21 mouse cellular contexts compared by ENCODE assay signal in genomic region chr2:81118757-81119156, GRCm38 (mm10).
DNase-seq lines count a peak whose midpoint lies in the region; TF ChIP-seq lines count a peak whose summit lies in the region.
"Had no signal": no experiment of that assay in that cellular context is flagged by ENCODE, and none has a peak within 500 bp of the region (broad histone marks: within the 10 kb centered on the region; RNA-seq: fewer than 3 reads in every experiment).

No protein-coding gene starts in this region.

- DNase-seq in CH12.LX (ENCODE audit: extremely low read depth) (no peak), ES-E14 (ENCODE audit: low read depth, low spot score) (no peak), MEL (ENCODE audit: low read depth, low spot score) (no peak)
- DNase-seq in heart, postnatal 36 days = no peak
- DNase-seq in forebrain, embryonic 10.5 days (ENCODE audit: extremely low spot score, low spot score) = no peak
- DNase-seq in lung, postnatal 14 days = no peak
- DNase-seq: adrenal gland, adult 2 months; adrenal gland, adult 8-10 months; adrenal gland, postnatal 10 days; adrenal gland, postnatal 14 days; adrenal gland, postnatal 25 days; adrenal gland, postnatal 36 days; B cell, adult 2 months; cerebellum, adult 11 months; cerebellum, adult 11-12 months; cerebellum, adult 18-20 months; cerebellum, adult 2 months; cerebellum, adult 8-10 months; cerebellum, adult 9-10 months had no signal

- no peak overlapping the region for H3K27ac ChIP-seq in CH12.LX (ENCODE audit: insufficient read depth, low read depth)
- no peak overlapping the region for H3K27ac ChIP-seq in ES-E14 (ENCODE audit: insufficient read depth, low read depth, low read length, poor library complexity, severe bottlenecking)
- H3K27ac ChIP-seq in MEL (ENCODE audit: control insufficient read depth, low read depth, low read length) = no peak overlapping the region
- no peak overlapping the region for H3K27ac ChIP-seq in forebrain, embryonic 10.5 days

- in situ Hi-C loops in CH12.LX (cut with MboI; ENCODE audit: low pct_ligation_motif_present, low pct_unique_long_range_greater_than_20kb, low sequenced_read_pairs) = no loop called here
- in situ Hi-C loops in ES-E14 (cut with MboI; ENCODE audit: low sequenced_read_pairs in 2 of 2, unreplicated experiment in 2 of 2) = no loop called here

- dilution Hi-C loops in CH12.LX (cut with MboI; ENCODE audit: extremely low pct_ligation_motif_present, extremely low pct_unique_long_range_greater_than_20kb, low sequenced_read_pairs) = no loop called here

- TF ChIP-seq POLR2A in CH12.LX (IDR thresholded peaks at IDR 0.05; ENCODE audit: low read depth, low read length) (no peak), MEL (IDR thresholded peaks at IDR 0.05; ENCODE audit: control insufficient read depth in 1 of 2, insufficient read depth in 1 of 2, low read depth in 1 of 2, low read length in 2 of 2, poor library complexity in 1 of 2) (no peak)

- WGBS in forebrain, embryonic 10.5 days = 89% methylated on average over 2 of the region's 2 CpGs

- TF ChIP-seq CTCF in CH12.LX (conservative IDR thresholded peaks at IDR 0.05 in 1 of 2, IDR thresholded peaks at IDR 0.05 in 1 of 2; ENCODE audit: low read depth in 2 of 2, low read length in 2 of 2) (no peak), MEL (IDR thresholded peaks at IDR 0.05 in 2 of 3, conservative IDR thresholded peaks at IDR 0.05 in 1 of 3; ENCODE audit: control insufficient read depth in 1 of 3, insufficient read depth in 1 of 3, low read depth in 2 of 3, low read length in 3 of 3, poor library complexity in 1 of 3, severe bottlenecking in 1 of 3) (no peak)

- no peaks in the 10 kb centered on the region for H3K36me3 ChIP-seq in CH12.LX (replicated peaks in 1 of 2; ENCODE audit: control insufficient read depth in 1 of 2, insufficient read depth in 1 of 2, low read length in 1 of 2)
- H3K36me3 ChIP-seq in ES-E14 (ENCODE audit: control insufficient read depth, insufficient read depth, low read length, poor library complexity, severe bottlenecking) = no peaks in the 10 kb centered on the region
- H3K36me3 ChIP-seq in MEL (ENCODE audit: control insufficient read depth in 1 of 2, insufficient read depth in 2 of 2, low read length in 2 of 2) = no peaks in the 10 kb centered on the region
- H3K36me3 ChIP-seq in forebrain, embryonic 10.5 days (replicated peaks) = no peaks in the 10 kb centered on the region
- H3K36me3 ChIP-seq: G1E had no signal

- no peak overlapping the region for H3K4me2 ChIP-seq in CH12.LX (ENCODE audit: insufficient read depth, low read depth, poor library complexity, severe bottlenecking)

- TF ChIP-seq EP300 in CH12.LX (IDR thresholded peaks at IDR 0.05; ENCODE audit: low read length) (no peak), MEL (IDR thresholded peaks at IDR 0.05; ENCODE audit: low read depth in 1 of 2, low read length in 2 of 2) (no peak)

- intact Hi-C loops in heart, postnatal 36 days (cut with DNase I) = no loop called here

- TF ChIP-seq RAD21 in CH12.LX (IDR thresholded peaks at IDR 0.05; ENCODE audit: low read depth, low read length) (no peak), MEL (IDR thresholded peaks at IDR 0.05; ENCODE audit: low read depth, low read length) (no peak)

- H3K4me3 ChIP-seq in CH12.LX (replicated peaks in 1 of 3; ENCODE audit: low read depth in 2 of 3, low read length in 2 of 3, poor library complexity in 1 of 3) = no peak overlapping the region
- no peak overlapping the region for H3K4me3 ChIP-seq in ES-E14 (ENCODE audit: insufficient read depth in 1 of 2, low read depth in 1 of 2, low read length in 2 of 2, poor library complexity in 1 of 2, severe bottlenecking in 1 of 2)
- no peak overlapping the region for H3K4me3 ChIP-seq in MEL (ENCODE audit: control insufficient read depth in 1 of 2, insufficient read depth in 1 of 2, low read depth in 2 of 2, low read length in 2 of 2)
- no peak overlapping the region for H3K4me3 ChIP-seq in forebrain, embryonic 10.5 days

- no peak overlapping the region for H3K9ac ChIP-seq in CH12.LX (ENCODE audit: insufficient read depth, low read depth)
- no peak overlapping the region for H3K9ac ChIP-seq in ES-E14 (ENCODE audit: insufficient read depth, low read depth, low read length, poor library complexity, severe bottlenecking)
- H3K9ac ChIP-seq in MEL (ENCODE audit: control insufficient read depth, low read depth, low read length, poor library complexity, severe bottlenecking) = no peak overlapping the region

- H3K4me1 ChIP-seq in CH12.LX (ENCODE audit: control insufficient read depth in 1 of 2, insufficient read depth in 2 of 2) (no peaks in the 10 kb centered on the region), ES-E14 (ENCODE audit: control insufficient read depth in 2 of 2, insufficient read depth in 2 of 2, low read length in 2 of 2, poor library complexity in 1 of 2) (no peaks in the 10 kb centered on the region), MEL (ENCODE audit: control insufficient read depth in 1 of 2, insufficient read depth in 2 of 2, low read length in 2 of 2) (no peaks in the 10 kb centered on the region)
- H3K4me1 ChIP-seq in forebrain, embryonic 10.5 days = no peaks in the 10 kb centered on the region

- H3K9me3 ChIP-seq in CH12.LX (replicated peaks; ENCODE audit: low read length) = peaks cover 20% of the 10 kb centered on the region
- H3K9me3 ChIP-seq in ES-E14 (ENCODE audit: control insufficient read depth, insufficient read depth, low read depth, low read length) = no peaks in the 10 kb centered on the region
- no peaks in the 10 kb centered on the region for H3K9me3 ChIP-seq in MEL (replicated peaks; ENCODE audit: insufficient read depth, low read length)
- H3K9me3 ChIP-seq in forebrain, embryonic 10.5 days = no peaks in the 10 kb centered on the region
- H3K9me3 ChIP-seq: G1E had no signal

- H3K27me3 ChIP-seq in CH12.LX (replicated peaks) = no peaks in the 10 kb centered on the region
- no peaks in the 10 kb centered on the region for H3K27me3 ChIP-seq in MEL (ENCODE audit: control insufficient read depth in 1 of 2, insufficient read depth in 2 of 2, low read length in 2 of 2)
- H3K27me3 ChIP-seq in forebrain, embryonic 10.5 days (ENCODE audit: poor library complexity, severe bottlenecking) = no peaks in the 10 kb centered on the region
- H3K27me3 ChIP-seq: Patski had no signal

- H3K79me2 ChIP-seq in CH12.LX (replicated peaks; ENCODE audit: control insufficient read depth, extremely low read depth, insufficient read depth, poor library complexity, severe bottlenecking) = no peaks in the 10 kb centered on the region
- no peaks in the 10 kb centered on the region for H3K79me2 ChIP-seq in MEL (ENCODE audit: control insufficient read depth, insufficient read depth, low read length, poor library complexity)

TF ChIP-seq in CH12.LX, 34 proteins besides CTCF, POLR2A, EP300 and RAD21:
- TF ChIP-seq ELF1 (IDR thresholded peaks at IDR 0.05; ENCODE audit: low read depth, low read length) = no peak
- TF ChIP-seq MAFK (IDR thresholded peaks at IDR 0.05; ENCODE audit: insufficient replicate concordance, low read length) = peak; percentile 97
- TF ChIP-seq ZMIZ1 (IDR thresholded peaks at IDR 0.05; ENCODE audit: low read depth, low read length) = no peak
- TF ChIP-seq KAT2A (IDR thresholded peaks at IDR 0.05; ENCODE audit: insufficient replicate concordance, low read length) = no peak
- no peak for TF ChIP-seq CHD1 (IDR thresholded peaks at IDR 0.05; ENCODE audit: low read depth, low read length)

TF ChIP-seq in ES-E14, 5 proteins besides CTCF, POLR2A, EP300 and RAD21:
- TF ChIP-seq ZNF384 (IDR thresholded peaks at IDR 0.05; ENCODE audit: low read depth, low read length) (no peak), MAFK (IDR thresholded peaks at IDR 0.05; ENCODE audit: insufficient read depth, low read depth, low read length) (peak; percentile 97)

TF ChIP-seq in MEL, 35 proteins besides CTCF, POLR2A, EP300 and RAD21:
- TF ChIP-seq TAL1 (IDR thresholded peaks at IDR 0.05; ENCODE audit: low read length) (no peak), BHLHE40 (IDR thresholded peaks at IDR 0.05; ENCODE audit: borderline replicate concordance, low read depth, low read length) (no peak), MEF2A (IDR thresholded peaks at IDR 0.05; ENCODE audit: extremely low read depth, insufficient replicate concordance, low read depth, low read length, poor library complexity, severe bottlenecking) (no peak), JUND (IDR thresholded peaks at IDR 0.05; ENCODE audit: low read depth, low read length) (no peak), CHD2 (IDR thresholded peaks at IDR 0.05; ENCODE audit: low read length) (no peak), MAFK (IDR thresholded peaks at IDR 0.05; ENCODE audit: borderline replicate concordance, low read depth, low read length) (peak; percentile 78), TCF12 (IDR thresholded peaks at IDR 0.05; ENCODE audit: low read depth, low read length) (no peak)

Comparison
In these comparisons a context has a peak if more than half of its experiments do, and no peak if none do; other contexts are left out.
1. Of the 35 proteins assayed by ChIP-seq in both MEL and CH12.LX: peak only in MEL: none; only in CH12.LX: none; in both: MAFK; in neither: 34.